Mouse (Mus musculus) myocyte (in vitro differentiated cells): Measurements from ENCODE around the gene Sncg. TPM values are rescaled to one million over a fixed set of nuclear protein-coding genes. Genes with fewer than 3 reads are reported as not detected.

Experiments used
- H3K27me3 ChIP-seq: one replicate; pipeline ENCODE4 v1.6.1; 2011; ENCODE audit not compliant: control insufficient read depth, insufficient read depth, insufficient read length
- H3K36me3 ChIP-seq: one replicate; pipeline ENCODE4 v1.6.1; 2011; ENCODE audit not compliant: control insufficient read depth, insufficient read depth
- H3K4me2 ChIP-seq: one replicate; pipeline ENCODE4 v1.6.1; 2011; ENCODE audit warnings: low read depth, control low read depth
- H3K4me3 ChIP-seq: one replicate; pipeline ENCODE4 v1.5.1; 2011; ENCODE audit warnings: mild to moderate bottlenecking, control low read depth, moderate library complexity
- H3K79me2 ChIP-seq: one replicate; pipeline ENCODE4 v1.6.1; 2011; ENCODE audit not compliant: control insufficient read depth, insufficient read depth
- H3ac ChIP-seq: one replicate; pipeline ENCODE4 v1.6.1; 2011; ENCODE audit not compliant: control insufficient read depth, insufficient read length
- CEBPB ChIP-seq: IDR thresholded peaks from 2 replicates; pipeline ENCODE4 v1.6.1; 2011; ENCODE audit warnings: mild to moderate bottlenecking, moderate library complexity; ENCODE audit not compliant: poor library complexity, insufficient read depth, severe bottlenecking
- E2F4 ChIP-seq: IDR thresholded peaks from one replicate; pipeline ENCODE4 v1.6.1; 2011; ENCODE audit warnings: mild to moderate bottlenecking, control low read depth, moderate library complexity; ENCODE audit not compliant: insufficient read depth
- MAX ChIP-seq: IDR thresholded peaks from one replicate; pipeline ENCODE4 v1.6.1; 2011; ENCODE audit warnings: low read depth, mild to moderate bottlenecking, control low read depth
- MYOD1 ChIP-seq, 3 experiments: IDR thresholded peaks; one replicate each; pipeline ENCODE4 v1.6.1; 2011; ENCODE audit warnings: control low read depth in 2 of 3, low read depth in 2 of 3, mild to moderate bottlenecking in 2 of 3, moderate library complexity in 1 of 3; ENCODE audit not compliant: insufficient read length in 2 of 3, control insufficient read depth in 1 of 3
- MYOG ChIP-seq, 3 experiments: IDR thresholded peaks; one replicate each; pipeline ENCODE4 v1.6.1; 2011; ENCODE audit warnings: control low read depth in 2 of 3, low read depth in 2 of 3, mild to moderate bottlenecking in 2 of 3; ENCODE audit not compliant: insufficient read length in 2 of 3, control insufficient read depth in 1 of 3, insufficient read depth in 1 of 3
- POLR2A ChIP-seq: IDR thresholded peaks from one replicate; pipeline ENCODE4 v1.6.1; 2011; ENCODE audit warnings: low read depth, mild to moderate bottlenecking, control low read depth, moderate library complexity; ENCODE audit not compliant: insufficient read length
- POLR2AphosphoS2 ChIP-seq: IDR thresholded peaks from one replicate; pipeline ENCODE4 v1.6.1; 2011; ENCODE audit warnings: low read depth, control low read depth; ENCODE audit not compliant: insufficient read length
- REST ChIP-seq: IDR thresholded peaks from one replicate; pipeline ENCODE4 v1.6.1; 2011; ENCODE audit warnings: mild to moderate bottlenecking, control low read depth, moderate library complexity; ENCODE audit not compliant: insufficient read depth, insufficient read length
- SRF ChIP-seq: IDR thresholded peaks from one replicate; pipeline ENCODE4 v1.6.1; 2011; ENCODE audit warnings: low read depth; ENCODE audit not compliant: control insufficient read depth, insufficient read length
- TCF12 ChIP-seq: IDR thresholded peaks from one replicate; pipeline ENCODE4 v1.6.1; 2011; ENCODE audit warnings: mild to moderate bottlenecking, control low read depth; ENCODE audit not compliant: poor library complexity, insufficient read depth, severe bottlenecking
- TCF3 ChIP-seq: IDR thresholded peaks from one replicate; pipeline ENCODE4 v1.6.1; 2011; ENCODE audit warnings: low read depth, control low read depth; ENCODE audit not compliant: insufficient read length
- USF1 ChIP-seq: IDR thresholded peaks from one replicate; pipeline ENCODE4 v1.6.1; 2011; ENCODE audit warnings: low read depth, mild to moderate bottlenecking, control low read depth, moderate library complexity
- polyA plus RNA-seq: library from polyadenylated mRNA; unstranded; fragments of >200 nt; fragmentation: generic; extraction: Trizol; gene quantifications from one replicate; pipeline ENCODE4 v1.2.1, GENCODE M21; 2012; ENCODE audit warnings: missing spikeins

Gene Sncg
- polyA plus RNA-seq, 1 experiment, result 1.3 TPM

- Histone ChIP-seq H3K4me3 (no peak overlapping the region), H3K4me2 (no peak overlapping the region), H3K79me2 (no peaks in the 10 kb centered on the region), H3ac (no peak overlapping the region), H3K36me3 (no peaks in the 10 kb centered on the region), H3K27me3 (no peaks in the 10 kb centered on the region)
- no peak for TF ChIP-seq MYOD1 (IDR thresholded peaks at IDR 0.05; ENCODE audit: control insufficient read depth in 1 of 3, insufficient read length in 2 of 3, low read depth in 2 of 3)
- TF ChIP-seq TCF12, result no peak
- no peak for TF ChIP-seq POLR2A
- no peak for TF ChIP-seq MAX
Observed at GRCm38 (mm10) chr14:34398901-34399300, 24.3 kb upstream of the Sncg start.

GRCm38 (mm10) chr14:34397871-34398270 lies 23.3 kb upstream of the Sncg start:
- no peak overlapping the region for H3K4me3 ChIP-seq
- no peak overlapping the region for H3K4me2 ChIP-seq
- TF ChIP-seq TCF3, result no peak
- no peak for TF ChIP-seq MYOD1 (IDR thresholded peaks at IDR 0.05; ENCODE audit: control insufficient read depth in 1 of 3, insufficient read length in 2 of 3, low read depth in 2 of 3)
- TF ChIP-seq SRF, result no peak
- TF ChIP-seq CEBPB, result no peak
- no peak for TF ChIP-seq POLR2AphosphoS2
- TF ChIP-seq USF1, result no peak
- TF ChIP-seq REST, result no peak
- no peak for TF ChIP-seq TCF12
- TF ChIP-seq MAX, result no peak
- TF ChIP-seq E2F4, result no peak
- TF ChIP-seq MYOG (IDR thresholded peaks at IDR 0.05; ENCODE audit: control insufficient read depth in 1 of 3, insufficient read depth in 1 of 3, insufficient read length in 2 of 3, low read depth in 2 of 3), result no peak
- no peak for TF ChIP-seq POLR2A
- H3ac ChIP-seq, result no peak overlapping the region
- no peaks in the 10 kb centered on the region for H3K79me2 ChIP-seq
- H3K27me3 ChIP-seq, result no peaks in the 10 kb centered on the region
- H3K36me3 ChIP-seq, result no peaks in the 10 kb centered on the region

- TF ChIP-seq CEBPB, result no peak
- no peak for TF ChIP-seq REST
- no peak for TF ChIP-seq USF1
- TF ChIP-seq SRF, result no peak
- no peak for TF ChIP-seq MYOG (IDR thresholded peaks at IDR 0.05; ENCODE audit: control insufficient read depth in 1 of 3, insufficient read depth in 1 of 3, insufficient read length in 2 of 3, low read depth in 2 of 3)
- TF ChIP-seq MYOD1 (IDR thresholded peaks at IDR 0.05; ENCODE audit: control insufficient read depth in 1 of 3, insufficient read length in 2 of 3, low read depth in 2 of 3), result no peak
- no peak for TF ChIP-seq MAX
- TF ChIP-seq POLR2AphosphoS2, result no peak
- no peak for TF ChIP-seq TCF3
- no peak for TF ChIP-seq POLR2A
- no peak for TF ChIP-seq TCF12
- no peak for TF ChIP-seq E2F4
- H3ac ChIP-seq, result no peak overlapping the region
- no peaks in the 10 kb centered on the region for H3K79me2 ChIP-seq
- no peaks in the 10 kb centered on the region for H3K36me3 ChIP-seq
- no peak overlapping the region for H3K4me3 ChIP-seq
- no peak overlapping the region for H3K4me2 ChIP-seq
- no peaks in the 10 kb centered on the region for H3K27me3 ChIP-seq
Observed at GRCm38 (mm10) chr14:34393295-34393694, 18.7 kb upstream of the Sncg start.

GRCm38 (mm10) chr14:34382921-34383704 lies 8.5 kb upstream of the Sncg start:
- no peaks in the 10 kb centered on the region for H3K79me2 ChIP-seq
- H3K27me3 ChIP-seq, result no peaks in the 10 kb centered on the region
- H3K4me2 ChIP-seq, result no peak overlapping the region
- H3K36me3 ChIP-seq, result no peaks in the 10 kb centered on the region
- H3K4me3 ChIP-seq, result no peak overlapping the region
- H3ac ChIP-seq, result no peak overlapping the region
- TF ChIP-seq MYOD1 (IDR thresholded peaks at IDR 0.05; ENCODE audit: control insufficient read depth in 1 of 3, insufficient read length in 2 of 3, low read depth in 2 of 3) (no peak), REST (no peak), E2F4 (no peak), POLR2AphosphoS2 (no peak), SRF (no peak), MYOG (IDR thresholded peaks at IDR 0.05; ENCODE audit: control insufficient read depth in 1 of 3, insufficient read depth in 1 of 3, insufficient read length in 2 of 3, low read depth in 2 of 3) (no peak), USF1 (no peak), CEBPB (no peak), TCF12 (no peak), MAX (no peak), POLR2A (no peak), TCF3 (no peak)

DNA sequence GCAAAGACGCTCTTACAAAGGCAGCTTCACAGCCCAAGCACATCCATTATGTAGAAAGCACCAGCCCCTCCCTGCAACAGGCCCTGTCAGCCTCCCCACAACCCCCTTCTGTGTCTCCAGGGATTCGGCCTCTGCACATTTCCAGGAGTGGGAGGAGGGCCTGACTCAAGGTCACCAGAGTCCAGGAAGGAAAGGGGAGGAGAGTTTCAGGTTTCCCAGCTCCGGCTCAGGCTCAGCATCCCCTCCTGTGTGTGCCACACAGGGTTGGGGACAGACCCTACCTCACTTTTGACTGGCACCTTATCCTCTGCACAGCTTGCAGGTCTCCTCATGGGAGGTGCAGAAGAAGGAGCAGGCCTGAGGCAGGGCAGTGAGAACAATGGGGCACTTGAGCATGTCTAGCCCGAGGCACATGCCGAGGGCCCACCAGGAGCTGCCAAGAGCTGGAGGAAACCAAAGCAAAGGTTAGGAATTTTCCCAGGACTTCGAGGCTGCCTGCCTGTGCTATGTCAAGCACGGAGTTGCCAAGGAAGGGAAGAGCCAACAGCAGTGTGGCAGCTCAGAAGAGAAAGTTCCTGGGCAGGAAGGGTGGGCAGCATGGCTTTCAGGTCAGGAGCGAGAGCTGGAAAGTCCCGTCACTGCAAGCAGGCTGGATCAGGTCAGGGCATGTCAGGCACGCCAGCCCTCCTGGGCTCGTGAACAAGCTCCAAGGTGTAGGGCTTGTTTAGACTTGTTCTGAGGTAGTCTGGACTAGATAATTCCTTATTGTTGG lies 4.2 kb upstream of the Sncg start:
- Histone ChIP-seq H3K36me3 (no peaks in the 10 kb centered on the region), H3K4me2 (no peak overlapping the region), H3K4me3 (no peak overlapping the region), H3K79me2 (no peaks in the 10 kb centered on the region), H3K27me3 (no peaks in the 10 kb centered on the region), H3ac (no peak overlapping the region)
- TF ChIP-seq MAX (no peak), MYOD1 (IDR thresholded peaks at IDR 0.05; ENCODE audit: control insufficient read depth in 1 of 3, insufficient read length in 2 of 3, low read depth in 2 of 3) (no peak), MYOG (IDR thresholded peaks at IDR 0.05; ENCODE audit: control insufficient read depth in 1 of 3, insufficient read depth in 1 of 3, insufficient read length in 2 of 3, low read depth in 2 of 3) (no peak), E2F4 (no peak), SRF (no peak), REST (no peak), TCF3 (no peak), POLR2A (no peak), POLR2AphosphoS2 (no peak), CEBPB (no peak), USF1 (no peak)
